Mouse (Mus musculus) heart, postnatal 0 days (tissue): ENCODE data around the gene Syndig1.

Experiments used
- CTCF ChIP-seq: IDR thresholded peaks from 2 replicates; pipeline ENCODE4 v1.5.1; 2016; ENCODE audit warnings: antibody characterized with exemption, control low read depth, low read depth
- EP300 ChIP-seq: IDR thresholded peaks from 2 replicates; pipeline ENCODE4 v1.6.1; 2016; ENCODE audit warnings: antibody characterized with exemption, low read depth

DNA sequence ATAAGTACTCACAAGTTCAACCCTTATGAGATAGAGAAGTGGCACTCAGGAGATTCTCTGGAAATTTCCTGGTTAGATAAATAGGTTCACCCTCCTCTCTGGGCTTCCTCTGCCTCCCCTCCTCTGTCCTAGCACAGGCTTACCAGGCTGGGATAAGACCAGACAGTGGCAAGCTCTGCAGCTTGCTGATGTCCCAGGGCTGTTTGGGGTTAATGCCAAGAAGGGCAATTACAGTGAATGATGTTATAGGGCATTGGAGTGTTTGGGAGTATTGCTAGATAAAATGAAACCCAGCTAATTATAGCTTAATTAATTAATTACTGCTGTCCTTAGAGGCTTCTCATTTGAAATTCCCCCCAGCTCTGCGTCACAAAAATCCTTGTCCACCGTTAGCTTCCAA lies 171.6 kb downstream of the Syndig1 start:
- no peak for TF ChIP-seq CTCF
- no peak for TF ChIP-seq EP300
